Mouse (Mus musculus) midbrain, postnatal 0 days (tissue): ENCODE data around the gene Fopnl. TPM values are rescaled to one million over a fixed set of nuclear protein-coding genes. Genes with fewer than 3 reads are reported as not detected.

Experiments
- ATAC-seq: fragments of 200-750 bp; cut with Nextera tagmentation; 2 replicates; pipeline ENCODE4 v1.8.0; 2017; ENCODE audit warnings: moderate number of reproducible peaks, mild to moderate bottlenecking, moderate TSS enrichment, moderate library complexity; ENCODE audit not compliant: low FRiP score
- DNase-seq: peaks from one replicate; pipeline ENCODE4 v3.0.0-alpha.2; 2015; ENCODE audit warnings: low spot score
- H3K27ac ChIP-seq: fragments of 300-500 bp; sonication (generic); 2 replicates; pipeline ENCODE4 v1.5.1; 2014; ENCODE audit warnings: low read depth, mild to moderate bottlenecking, low read length, mixed read lengths
- H3K27me3 ChIP-seq: fragments of 300-500 bp; sonication (generic); 2 replicates; pipeline ENCODE4 v1.6.1; 2014; ENCODE audit warnings: low read length, control low read depth, mixed read lengths; ENCODE audit not compliant: insufficient read depth
- H3K36me3 ChIP-seq: fragments of 300-500 bp; sonication (generic); 2 replicates; pipeline ENCODE4 v1.6.1; 2014; ENCODE audit warnings: low read length, control low read depth, mixed read lengths; ENCODE audit not compliant: insufficient read depth
- H3K4me1 ChIP-seq: fragments of 300-500 bp; sonication (generic); 2 replicates; pipeline ENCODE4 v1.6.1; 2014; ENCODE audit warnings: mild to moderate bottlenecking, control low read depth, antibody characterized with exemption, low read length, mixed read lengths; ENCODE audit not compliant: insufficient read depth
- H3K4me2 ChIP-seq: fragments of 300-500 bp; sonication (generic); 2 replicates; pipeline ENCODE4 v1.6.1; 2014; ENCODE audit warnings: low read depth, mild to moderate bottlenecking, low read length, mixed read lengths; ENCODE audit not compliant: poor library complexity, severe bottlenecking
- H3K4me3 ChIP-seq: fragments of 300-500 bp; sonication (generic); 2 replicates; pipeline ENCODE4 v1.5.1; 2014; ENCODE audit warnings: low read depth, mild to moderate bottlenecking, low read length, moderate library complexity
- H3K9ac ChIP-seq: fragments of 300-500 bp; sonication (generic); replicated peaks from 2 replicates; pipeline ENCODE4 v1.6.1; 2014; ENCODE audit warnings: mild to moderate bottlenecking, low read length, moderate library complexity, mixed read lengths; ENCODE audit not compliant: poor library complexity, severe bottlenecking
- H3K9me3 ChIP-seq: fragments of 300-500 bp; sonication (generic); 2 replicates; pipeline ENCODE4 v1.6.1; 2016; ENCODE audit warnings: low read length, control low read depth
- CTCF ChIP-seq: IDR thresholded peaks from 2 replicates; pipeline ENCODE4 v1.5.1; 2016; ENCODE audit warnings: antibody characterized with exemption, mild to moderate bottlenecking
- WGBS: fragments of 180-500 bp; shearing (Covaris S2); extraction: QIAGEN DNeasy Blood & Tissue Kit; methylation state at CpG from one replicate; pipeline ENCODE4 v1.1.7; 2014; 5-methylcytosine and 5-hydroxymethylcytosine counted together
- polyA plus RNA-seq: library from polyadenylated mRNA; unstranded; fragments of >200 nt; fragmentation: Nextera tagmentation; extraction: Ambion mirVana; gene quantifications from 2 replicates; pipeline ENCODE4 v1.2.1, GENCODE M21; 2015
- total RNA-seq: library from RNA; depleted of rRNA; stranded (reverse); fragments of >200 nt; gene quantifications from 2 replicates; pipeline ENCODE4 v1.2.3, GENCODE M21; 2014; rRNA removed

Gene Fopnl
- total RNA-seq (114 and 124 TPM in 2 replicates), polyA plus RNA-seq (212 and 217 TPM in 2 replicates)

DNA sequence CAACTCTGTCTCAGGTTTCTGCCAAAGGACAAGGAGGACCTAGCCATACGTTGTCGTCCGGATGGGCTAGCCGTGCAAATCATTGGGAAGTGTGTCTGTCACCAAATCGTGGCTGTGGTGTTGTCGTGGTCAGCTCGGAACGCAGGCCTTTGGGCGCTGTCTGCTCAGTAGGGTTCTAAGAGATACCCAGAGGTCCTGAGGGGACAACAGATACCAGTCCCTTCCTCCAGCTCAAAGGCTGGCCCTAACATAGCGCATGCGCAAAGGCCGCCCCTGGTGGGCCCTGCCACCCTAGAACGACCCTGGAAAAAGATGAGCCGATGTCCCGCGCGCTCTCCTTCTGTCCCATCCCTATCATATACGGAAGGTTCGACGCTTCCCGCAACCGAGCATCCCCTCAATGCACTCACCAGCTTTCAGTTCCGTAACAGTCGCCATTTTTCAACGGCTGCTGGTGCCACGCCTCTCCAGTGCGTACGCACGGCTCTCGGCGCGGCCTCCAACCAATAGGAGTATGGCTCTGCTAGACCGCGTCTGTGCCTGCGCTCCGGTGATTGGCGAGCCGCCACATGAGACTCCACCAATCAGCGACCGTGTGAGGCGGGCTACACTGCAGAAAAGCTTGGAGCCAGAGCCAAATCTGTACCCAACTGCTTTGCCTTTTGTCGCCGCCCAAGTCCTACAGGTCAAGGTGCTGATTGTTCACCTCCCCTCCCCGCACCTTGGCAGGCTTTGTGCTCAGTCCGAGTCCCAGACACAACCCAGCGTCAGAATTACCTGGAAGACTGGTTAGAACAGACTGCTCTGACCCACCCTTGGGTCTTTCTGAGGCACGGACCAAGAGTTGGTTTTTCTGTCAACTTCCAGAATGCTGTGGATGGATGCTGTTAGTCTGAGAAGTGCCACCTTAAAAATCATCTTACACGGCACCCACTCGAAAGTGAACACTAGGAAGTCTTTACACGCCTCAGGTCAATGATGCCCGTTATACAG is at the start of gene Fopnl:
Gene Fopnl, minus strand, starts transcription at position 522 of the 993 bp plus-strand sequence.
- peak within 1 kb of the TSS; percentile 71 for H3K4me2 ChIP-seq
- peaks cover 10% of the 10 kb centered on the region for H3K4me1 ChIP-seq
- no peak; the same call in 1 of the 2 replicates for TF ChIP-seq CTCF
- H3K36me3 ChIP-seq, result peaks cover 3% of the 10 kb centered on the region; the same call in 1 of the 2 replicates
- H3K9ac ChIP-seq, result peak within 1 kb of the TSS; percentile 81
- peak within 1 kb of the TSS; percentile 85 for H3K4me3 ChIP-seq
- DNase-seq (peak; percentile 99), ATAC-seq (peak; percentile 100)
- H3K9me3 ChIP-seq, result no peaks in the 10 kb centered on the region
- H3K27me3 ChIP-seq, result no peaks in the 10 kb centered on the region
- H3K27ac ChIP-seq, result peak within 1 kb of the TSS; percentile 83
- whole genome bisulfite sequencing, result 3% methylated on average over 51 of the region's 51 CpGs

- H3K36me3 ChIP-seq, result no peaks in the 10 kb centered on the region
- H3K27me3 ChIP-seq, result no peaks in the 10 kb centered on the region
- H3K4me2 ChIP-seq, result no peak overlapping the region
- 0 out of 2 replicates have a peak, but pooled peaks cover 5% of the 10 kb centered on the region for H3K4me1 ChIP-seq
- TF ChIP-seq CTCF, result no peak
- ATAC-seq (no peak), DNase-seq (no peak)
- 100% methylated on average over 1 of the region's 1 CpGs for WGBS
- H3K4me3 ChIP-seq, result no peak overlapping the region
- no peaks in the 10 kb centered on the region for H3K9me3 ChIP-seq
- H3K27ac ChIP-seq, result no peak overlapping the region
- H3K9ac ChIP-seq, result no peak overlapping the region
Observed at GRCm38 (mm10) chr16:14366017-14366416, 48.8 kb upstream of the Fopnl start.

GRCm38 (mm10) chr16:14365457-14365856 is 48.3 kb upstream of the Fopnl start:
- Histone ChIP-seq H3K36me3 (no peaks in the 10 kb centered on the region), H3K4me3 (no peak overlapping the region), H3K4me2 (no peak overlapping the region), H3K4me1 (0 out of 2 replicates have a peak, but pooled peaks cover 6% of the 10 kb centered on the region), H3K27me3 (no peaks in the 10 kb centered on the region), H3K9ac (no peak overlapping the region), H3K9me3 (no peaks in the 10 kb centered on the region), H3K27ac (no peak overlapping the region)
- WGBS, result 86% methylated on average over 4 of the region's 4 CpGs
- ATAC-seq (no peak), DNase-seq (no peak)
- no peak for TF ChIP-seq CTCF

DNA sequence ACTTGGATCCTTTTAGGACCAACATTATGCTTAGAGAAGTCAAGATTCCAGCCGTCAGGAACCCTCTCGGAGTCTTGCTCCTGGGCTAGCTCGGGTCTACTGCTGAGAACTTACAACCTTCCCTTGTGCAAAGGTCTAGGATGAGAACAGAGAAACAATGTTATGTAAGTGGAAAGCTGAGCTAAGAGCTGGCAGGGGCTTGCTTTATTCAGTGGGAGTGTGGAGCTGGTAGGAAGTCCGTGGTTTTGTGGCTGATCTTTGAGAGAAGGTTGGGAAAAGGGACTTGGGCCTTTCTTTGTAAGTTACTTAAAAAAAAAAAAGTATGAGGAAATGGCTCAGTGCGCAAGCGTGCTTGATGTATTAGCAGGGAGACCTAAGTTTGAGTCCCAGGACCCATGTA is 46.9 kb upstream of the Fopnl start:
- 94% methylated on average over 6 of the region's 6 CpGs for WGBS
- H3K27me3 ChIP-seq, result no peaks in the 10 kb centered on the region
- no peak for DNase-seq
- no peak overlapping the region for H3K27ac ChIP-seq
- no peak overlapping the region for H3K4me3 ChIP-seq
- no peaks in the 10 kb centered on the region for H3K9me3 ChIP-seq
- no peak overlapping the region for H3K4me2 ChIP-seq
- TF ChIP-seq CTCF, result no peak
- no peaks in the 10 kb centered on the region for H3K36me3 ChIP-seq
- 0 out of 2 replicates have a peak, but pooled peaks cover 6% of the 10 kb centered on the region for H3K4me1 ChIP-seq
- no peak for ATAC-seq
- no peak overlapping the region for H3K9ac ChIP-seq

DNA sequence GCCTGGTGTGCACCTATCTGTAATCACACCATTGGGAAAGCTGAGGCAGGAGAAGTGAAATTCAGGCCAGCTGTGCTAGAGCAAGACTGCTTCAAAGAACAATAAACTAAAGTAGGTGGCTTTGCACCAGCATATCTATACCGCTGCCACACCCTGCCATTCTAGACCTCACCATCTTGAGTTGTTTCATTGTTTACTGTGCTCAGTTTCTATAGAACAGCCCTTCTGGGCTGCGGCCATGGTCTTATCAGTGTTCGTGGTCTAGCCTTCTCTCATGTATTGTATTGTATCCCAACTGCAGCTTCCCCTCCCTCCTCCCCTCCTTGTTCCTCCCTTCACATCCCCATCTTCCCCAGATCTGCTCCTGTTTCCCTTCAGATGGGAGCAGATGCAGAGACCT is 46.3 kb upstream of the Fopnl start:
- no peak for ATAC-seq
- no peak for TF ChIP-seq CTCF
- WGBS, result 97% methylated on average over 3 of the region's 3 CpGs

More for the DNA sequence above, 46.3 kb upstream of the Fopnl start:
- DNase-seq, result no peak
- Histone ChIP-seq H3K27ac (no peak overlapping the region), H3K9me3 (no peaks in the 10 kb centered on the region), H3K36me3 (no peaks in the 10 kb centered on the region), H3K27me3 (no peaks in the 10 kb centered on the region), H3K4me1 (0 out of 2 replicates have a peak, but pooled peaks cover 6% of the 10 kb centered on the region), H3K9ac (no peak overlapping the region), H3K4me2 (no peak overlapping the region), H3K4me3 (no peak overlapping the region)
